Mouse (Mus musculus) embryonic facial prominence, embryonic 15.5 days (tissue): ENCODE measurements at regions not wholly inside any gene's neighbourhood (a gene's known extent, or its start where the extent isn't known, plus 50 kb on each side); places are given as distances from the start of the nearest gene placed in this dataset.
"Not testable (repeated sequence)": the region's sequence is repeated elsewhere in the genome, so short reads cannot be mapped to it uniquely, and the experiment has no call there.

Source experiments
- ATAC-seq: fragments of 200-750 bp; cut with Nextera tagmentation; 2 replicates; pipeline ENCODE4 v1.8.0; 2017; ENCODE audit warnings: low read depth, moderate TSS enrichment; ENCODE audit not compliant: insufficient number of reproducible peaks, low FRiP score, low TSS enrichment
- H3K27ac ChIP-seq: fragments of 300-500 bp; sonication (generic); replicated peaks from 2 replicates; pipeline ENCODE4 v1.5.1; 2015; ENCODE audit warnings: mild to moderate bottlenecking, inconsistent platforms
- H3K27me3 ChIP-seq: fragments of 300-500 bp; sonication (generic); 2 replicates; pipeline ENCODE4 v1.6.1; 2015; ENCODE audit warnings: inconsistent platforms
- H3K36me3 ChIP-seq: fragments of 300-500 bp; sonication (generic); 2 replicates; pipeline ENCODE4 v1.6.1; 2015; ENCODE audit warnings: mild to moderate bottlenecking, inconsistent platforms
- H3K4me1 ChIP-seq: fragments of 300-500 bp; sonication (generic); 2 replicates; pipeline ENCODE4 v1.6.1; 2015; ENCODE audit warnings: inconsistent platforms
- H3K4me2 ChIP-seq: fragments of 300-500 bp; sonication (generic); replicated peaks from 2 replicates; pipeline ENCODE4 v1.6.1; 2015; ENCODE audit warnings: mild to moderate bottlenecking, inconsistent platforms
- H3K4me3 ChIP-seq: fragments of 300-500 bp; sonication (generic); replicated peaks from 2 replicates; pipeline ENCODE4 v1.5.1; 2015; ENCODE audit warnings: mild to moderate bottlenecking, inconsistent platforms
- H3K9ac ChIP-seq: fragments of 300-500 bp; sonication (generic); 2 replicates; pipeline ENCODE4 v1.6.1; 2015; ENCODE audit warnings: inconsistent platforms
- H3K9me3 ChIP-seq: fragments of 300-500 bp; sonication (generic); replicated peaks from 2 replicates; pipeline ENCODE4 v1.6.1; 2016; ENCODE audit warnings: inconsistent platforms
- WGBS: fragments of 180-500 bp; shearing (Covaris S2); methylation state at CpG from one replicate; pipeline ENCODE4 v1.1.7; 2015; 5-methylcytosine and 5-hydroxymethylcytosine counted together

- not testable (repeated sequence) for H3K4me1 ChIP-seq, ATAC-seq, H3K9me3 ChIP-seq, H3K9ac ChIP-seq, H3K27ac ChIP-seq, H3K4me2 ChIP-seq, H3K4me3 ChIP-seq, H3K36me3 ChIP-seq, H3K27me3 ChIP-seq
- no CpG with 5 or more reads among the region's 1 CpGs for WGBS
Observed at GRCm38 (mm10) chr8:20495542-20495941, 119.2 kb upstream of the Gm21119 start.

- not testable (repeated sequence) for H3K9me3 ChIP-seq, H3K4me3 ChIP-seq, H3K27ac ChIP-seq, H3K27me3 ChIP-seq, ATAC-seq, H3K4me2 ChIP-seq, H3K36me3 ChIP-seq, H3K4me1 ChIP-seq, H3K9ac ChIP-seq
- 74% methylated on average over 1 of the region's 1 CpGs for WGBS
Observed at GRCm38 (mm10) chr8:20513920-20514319, 100.8 kb upstream of the Gm21119 start.

- not testable (repeated sequence) for H3K36me3 ChIP-seq, H3K4me1 ChIP-seq, H3K27ac ChIP-seq, H3K27me3 ChIP-seq, H3K9me3 ChIP-seq, H3K9ac ChIP-seq, H3K4me3 ChIP-seq, ATAC-seq, H3K4me2 ChIP-seq
- 65% methylated on average over 3 of the region's 3 CpGs for WGBS
Observed at GRCm38 (mm10) chr8:20516324-20516830, 98.3 kb upstream of the Gm21119 start.

- not testable (repeated sequence) for H3K27ac ChIP-seq, ATAC-seq, H3K9me3 ChIP-seq, H3K4me3 ChIP-seq, H3K9ac ChIP-seq, H3K27me3 ChIP-seq, H3K4me1 ChIP-seq, H3K36me3 ChIP-seq, H3K4me2 ChIP-seq
- WGBS, result 30% methylated on average over 1 of the region's 1 CpGs
Observed at GRCm38 (mm10) chr8:20517551-20517950, 97.2 kb upstream of the Gm21119 start.

GRCm38 (mm10) chr8:20524539-20524938, 90.2 kb upstream of the Gm21119 start:
- not testable (repeated sequence) for ATAC-seq, H3K9ac ChIP-seq, H3K9me3 ChIP-seq, H3K4me2 ChIP-seq, H3K36me3 ChIP-seq, H3K4me3 ChIP-seq, H3K4me1 ChIP-seq, H3K27me3 ChIP-seq, H3K27ac ChIP-seq

- WGBS, result no CpG with 5 or more reads among the region's 1 CpGs
- H3K4me3 ChIP-seq, H3K4me2 ChIP-seq, H3K9me3 ChIP-seq, H3K4me1 ChIP-seq, H3K27me3 ChIP-seq, ATAC-seq, H3K36me3 ChIP-seq, H3K27ac ChIP-seq, H3K9ac ChIP-seq: not testable (repeated sequence)
Observed at GRCm38 (mm10) chr8:20529048-20529447, 85.7 kb upstream of the Gm21119 start.

DNA sequence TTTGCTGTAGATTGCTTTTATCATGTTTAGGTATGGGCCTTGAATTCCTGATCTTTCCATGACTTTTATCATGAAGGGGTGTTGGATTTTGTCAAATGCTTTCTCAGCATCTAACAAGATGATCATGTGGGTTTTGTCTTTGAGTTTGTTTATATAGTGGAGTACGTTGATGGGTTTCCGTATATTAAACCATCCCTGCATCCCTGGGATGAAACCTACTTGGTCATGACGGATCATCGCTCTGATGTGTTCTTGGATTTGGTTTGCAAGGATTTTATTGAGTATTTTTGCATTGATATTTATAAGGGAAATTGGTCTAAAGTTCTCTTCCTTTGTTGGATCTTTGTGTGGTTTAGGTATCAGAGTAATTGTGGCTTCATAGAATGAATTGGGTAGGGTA, 75.7 kb upstream of the Gm21119 start:
- H3K9me3 ChIP-seq, H3K27me3 ChIP-seq, H3K36me3 ChIP-seq, H3K4me1 ChIP-seq, ATAC-seq, H3K9ac ChIP-seq, H3K4me2 ChIP-seq, H3K27ac ChIP-seq, H3K4me3 ChIP-seq: not testable (repeated sequence)
- WGBS, result 91% methylated on average over 4 of the region's 4 CpGs

DNA sequence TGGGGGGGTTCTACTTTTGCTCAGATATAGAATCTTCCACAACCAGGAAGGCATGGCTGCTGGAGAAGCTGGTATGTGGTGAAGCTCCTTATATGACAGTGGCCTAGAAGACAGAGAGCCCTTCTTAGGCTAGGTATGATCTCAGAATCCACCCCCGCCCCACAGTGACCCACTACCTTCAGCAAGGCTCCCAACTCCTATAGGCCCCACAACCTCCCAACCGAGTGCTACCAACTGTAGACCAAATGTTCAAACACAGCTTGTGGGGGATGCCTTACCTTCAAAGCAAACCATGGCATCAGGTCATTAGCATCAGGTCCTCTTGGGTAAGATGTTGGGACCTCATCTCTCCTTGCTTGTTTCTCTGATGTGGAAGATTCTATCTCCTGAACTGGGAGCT, 70.6 kb upstream of the Gm21119 start:
- H3K9me3 ChIP-seq, ATAC-seq, H3K4me2 ChIP-seq, H3K4me1 ChIP-seq, H3K27me3 ChIP-seq, H3K9ac ChIP-seq, H3K36me3 ChIP-seq, H3K27ac ChIP-seq, H3K4me3 ChIP-seq: not testable (repeated sequence)
- 86% methylated on average over 2 of the region's 2 CpGs for WGBS

- WGBS, result 58% methylated on average over 2 of the region's 2 CpGs
- H3K27ac ChIP-seq, ATAC-seq: not testable (repeated sequence)
Observed at GRCm38 (mm10) chr8:20545347-20545746, 69.4 kb upstream of the Gm21119 start.

DNA sequence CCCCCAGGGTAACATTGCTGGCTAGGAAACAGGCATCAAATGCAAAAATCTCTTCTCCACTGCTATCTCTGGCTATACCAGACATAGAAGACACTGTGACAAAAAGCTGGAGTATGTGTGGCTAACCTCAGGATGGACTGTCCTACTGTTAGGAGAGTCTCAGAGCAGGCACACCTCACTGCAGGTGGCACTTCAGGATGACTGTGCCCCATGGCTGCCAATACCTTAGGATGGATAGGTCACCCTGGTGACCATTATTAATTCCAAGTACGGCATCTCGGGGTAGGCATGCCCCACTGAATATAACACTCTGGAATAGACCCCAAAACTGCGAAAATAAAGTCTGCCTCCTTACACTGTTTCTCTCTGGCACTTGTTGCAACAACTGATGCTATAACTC, 68.3 kb upstream of the Gm21119 start:
- H3K4me3 ChIP-seq, H3K4me1 ChIP-seq, H3K9me3 ChIP-seq, H3K36me3 ChIP-seq, ATAC-seq, H3K27me3 ChIP-seq, H3K4me2 ChIP-seq, H3K9ac ChIP-seq, H3K27ac ChIP-seq: not testable (repeated sequence)
- 100% methylated on average over 2 of the region's 3 CpGs for WGBS

More at GRCm38 (mm10) chr8:20545347-20545746, 69.4 kb upstream of the Gm21119 start:
- H3K4me3 ChIP-seq, H3K4me2 ChIP-seq, H3K27me3 ChIP-seq, H3K4me1 ChIP-seq, H3K36me3 ChIP-seq, H3K9ac ChIP-seq, H3K9me3 ChIP-seq: not testable (repeated sequence)

DNA sequence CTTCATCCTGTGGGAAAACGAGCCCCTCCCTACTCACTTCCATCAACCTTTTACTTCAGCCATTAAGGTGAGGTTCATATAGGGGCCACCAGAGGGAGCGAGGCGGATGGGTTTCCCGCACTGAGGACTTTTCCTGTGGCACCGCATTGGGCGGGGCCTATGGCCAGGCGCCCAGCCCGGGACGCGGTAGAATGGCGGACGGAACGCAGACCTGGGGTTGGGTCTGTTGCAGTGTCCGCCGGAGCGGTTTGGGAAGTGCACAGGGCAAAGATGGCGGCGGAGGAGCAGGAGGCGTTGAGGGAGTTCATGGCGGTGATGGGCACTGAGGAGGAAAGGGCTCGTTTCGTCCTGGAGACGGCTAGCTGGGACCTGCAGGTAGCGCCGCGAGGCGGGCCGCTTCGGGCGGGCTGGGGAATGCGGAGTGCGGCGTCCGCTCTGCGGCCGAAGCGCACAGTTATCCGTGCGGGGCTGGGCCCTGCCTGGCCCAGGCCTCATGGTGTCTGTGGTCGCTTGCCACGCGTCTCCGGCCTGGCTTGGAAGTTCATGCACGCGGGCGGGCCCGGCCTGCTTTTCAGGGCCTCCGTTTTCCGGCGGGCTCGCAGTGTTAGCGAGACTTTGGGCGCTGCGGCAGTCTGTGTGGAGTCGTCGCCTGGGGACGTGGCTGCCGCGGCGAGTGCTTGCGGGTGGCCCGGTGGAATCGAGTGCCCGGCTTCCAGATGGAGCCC, 64.5 kb upstream of the Gm21119 start:
- Histone ChIP-seq H3K4me3 (peak overlapping the region; percentile 56), H3K9ac (peak overlapping the region; percentile 80), H3K27ac (peak overlapping the region; percentile 77), H3K4me2 (peak overlapping the region; percentile 45)
- H3K4me1 ChIP-seq, H3K9me3 ChIP-seq, H3K36me3 ChIP-seq, H3K27me3 ChIP-seq: not testable (repeated sequence)
- 8% methylated on average over 64 of the region's 64 CpGs for WGBS
- ATAC-seq, result peak; percentile 96

DNA sequence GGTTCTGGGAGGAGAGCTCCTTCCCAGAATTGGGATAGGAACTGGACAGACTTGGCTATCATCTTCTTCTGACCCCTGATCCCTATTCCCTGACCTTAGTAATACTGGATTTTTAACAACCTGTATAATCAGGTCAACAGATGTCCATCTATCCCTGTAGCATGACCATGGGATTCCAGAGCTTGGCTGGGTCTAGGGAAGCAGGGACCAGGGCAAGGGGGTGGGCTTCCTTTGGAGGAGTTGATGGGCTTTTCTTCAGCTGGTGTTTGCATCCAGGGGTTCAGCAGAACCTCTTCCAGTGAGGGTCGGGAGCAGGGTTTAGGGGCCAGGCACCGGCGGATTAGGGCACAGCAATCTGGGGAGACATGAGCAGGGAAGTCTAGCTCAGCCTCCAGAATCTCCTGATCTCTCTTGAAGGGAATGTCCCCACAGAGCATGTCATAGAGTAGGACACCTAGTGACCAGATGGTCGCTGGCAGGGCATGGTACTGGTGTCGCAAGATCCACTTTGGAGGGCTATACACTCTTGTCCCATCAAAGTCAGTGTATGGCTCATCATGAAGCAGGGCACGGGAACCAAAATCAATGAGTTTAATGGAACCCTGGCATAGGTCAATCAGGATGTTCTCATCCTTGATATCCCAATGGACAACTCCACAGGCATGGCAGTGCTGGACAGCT, 58.1 kb upstream of the Gm21119 start:
- H3K4me1 ChIP-seq, H3K27me3 ChIP-seq, H3K9ac ChIP-seq, H3K9me3 ChIP-seq, H3K36me3 ChIP-seq, H3K27ac ChIP-seq, H3K4me2 ChIP-seq, H3K4me3 ChIP-seq: not testable (repeated sequence)
- ATAC-seq, result peak; percentile 67; the same call in 1 of the 2 replicates
- no CpG with 5 or more reads among the region's 6 CpGs for WGBS
